Mouse (Mus musculus) liver, embryonic 14.5 days (tissue): Measurements from ENCODE around the gene Fzd4.

ENCODE experiments used
- CTCF ChIP-seq: IDR thresholded peaks from 2 replicates; pipeline ENCODE4 v1.5.1; 2016; ENCODE audit warnings: antibody characterized with exemption, low read depth, control low read depth
- EP300 ChIP-seq: IDR thresholded peaks from 2 replicates; pipeline ENCODE4 v1.6.1; 2016; ENCODE audit warnings: antibody characterized with exemption, low read depth

DNA sequence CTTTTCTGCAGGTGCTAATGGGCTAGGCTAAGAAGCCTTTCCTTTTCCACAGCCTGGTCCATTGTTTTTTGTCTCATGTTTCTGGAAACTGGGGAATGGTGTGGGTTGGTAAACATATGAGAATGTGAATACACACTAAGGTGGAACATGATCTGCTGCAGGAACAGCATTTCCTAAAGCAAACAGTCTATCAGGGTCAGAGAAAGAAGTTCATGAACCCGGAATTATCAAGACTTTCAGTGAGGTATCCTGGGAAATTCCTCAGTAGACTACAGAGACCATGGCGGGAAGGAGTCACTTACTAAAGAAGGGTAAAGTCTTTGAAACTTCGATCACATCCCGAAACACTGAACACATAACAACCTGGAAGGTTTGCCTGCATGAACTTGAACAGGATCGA is 32.2 kb downstream of the Fzd4 start:
- TF ChIP-seq CTCF (no peak), EP300 (no peak)
